Mouse (Mus musculus) CH12F3 (cell line): ENCODE results near the gene Ankrd13d.

Experiments
- in situ Hi-C: fragments of 300-500 bp; cut with MboI; formaldehyde crosslinking; loops from 2 replicates; pipeline ENCODE4 v1.14.3; 2020; ENCODE audit warnings: low sequenced_read_pairs

The Ankrd13d gene

GRCm38 (mm10) chr19:4227894-4228678, 54.9 kb downstream of the Ankrd13d start:
- in situ Hi-C loops: no loop called here

- in situ Hi-C loops: no loop called here
These were observed 55.5 kb downstream of the Ankrd13d start for GRCm38 (mm10) chr19:4227446-4227845.

DNA sequence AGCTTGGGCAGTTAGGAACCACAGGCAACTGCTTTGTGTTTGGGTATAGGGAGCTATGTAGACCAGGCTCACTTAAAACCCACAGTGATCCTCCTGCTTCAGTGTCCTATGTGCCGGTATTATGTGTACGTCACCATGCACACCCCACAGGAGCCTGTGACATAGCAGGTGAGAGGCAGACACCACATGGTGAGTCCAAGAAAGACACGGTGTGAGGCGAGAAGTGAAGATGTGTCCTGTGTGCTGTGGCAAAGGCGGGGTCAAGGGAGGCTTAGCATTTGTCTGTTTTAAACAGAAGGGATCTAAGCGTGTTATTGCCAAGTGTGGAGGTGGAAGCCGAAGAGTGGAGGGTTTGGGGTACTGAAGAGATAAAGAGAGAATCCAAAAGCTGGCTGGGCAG, 56.2 kb downstream of the Ankrd13d start:
- in situ Hi-C loops: no loop called here

DNA sequence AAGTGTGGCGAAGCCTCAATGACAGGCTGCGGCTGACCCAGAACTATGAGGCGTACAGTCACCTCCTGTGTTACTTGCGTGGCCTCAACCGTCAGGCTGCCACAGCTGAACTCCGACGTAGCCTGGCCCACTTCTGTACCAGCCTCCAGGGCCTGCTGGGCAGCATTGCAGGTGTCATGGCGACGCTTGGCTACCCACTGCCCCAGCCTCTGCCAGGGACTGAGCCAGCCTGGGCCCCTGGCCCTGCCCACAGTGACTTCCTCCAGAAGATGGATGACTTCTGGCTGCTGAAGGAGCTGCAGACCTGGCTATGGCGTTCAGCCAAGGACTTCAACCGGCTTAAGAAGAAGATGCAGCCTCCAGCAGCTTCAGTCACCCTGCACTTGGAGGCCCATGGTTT, 60.8 kb downstream of the Ankrd13d start:
- in situ Hi-C loops: no loop called here

- in situ Hi-C loops: no loop called here
These were observed 61.8 kb downstream of the Ankrd13d start for GRCm38 (mm10) chr19:4220957-4221743.

- in situ Hi-C loops: no loop called here
These were observed 62.5 kb downstream of the Ankrd13d start for GRCm38 (mm10) chr19:4220416-4220815.
